Mouse (Mus musculus): ENCODE measurements around the gene Dhx58.

- no peak for TF ChIP-seq GATA1 (IDR thresholded peaks at IDR 0.05; ENCODE audit: borderline replicate concordance, low read length)
- TF ChIP-seq FLI1 (IDR thresholded peaks at IDR 0.05; ENCODE audit: low read length): no peak
These were observed 10.9 kb downstream of the Dhx58 start for GRCm38 (mm10) chr11:100693154-100693553.
